Mouse (Mus musculus) spleen, adult 2 months (tissue): ENCODE measurements at regions not wholly inside any gene's neighbourhood (a gene's known extent, or its start where the extent isn't known, plus 50 kb on each side); places are given as distances from the start of the nearest gene placed in this dataset.

ENCODE experiments used
- CTCF ChIP-seq: fragments of 200-500 bp; IDR thresholded peaks from 2 replicates; pipeline ENCODE4 v1.5.1; 2011; ENCODE audit warnings: mild to moderate bottlenecking, inconsistent platforms; ENCODE audit not compliant: insufficient read depth, insufficient read length, insufficient replicate concordance; ENCODE audit errors: extremely low read depth
- POLR2A ChIP-seq: fragments of 200-500 bp; IDR thresholded peaks from 2 replicates; pipeline ENCODE4 v1.6.1; 2011; ENCODE audit warnings: low read depth, low read length, inconsistent platforms

DNA sequence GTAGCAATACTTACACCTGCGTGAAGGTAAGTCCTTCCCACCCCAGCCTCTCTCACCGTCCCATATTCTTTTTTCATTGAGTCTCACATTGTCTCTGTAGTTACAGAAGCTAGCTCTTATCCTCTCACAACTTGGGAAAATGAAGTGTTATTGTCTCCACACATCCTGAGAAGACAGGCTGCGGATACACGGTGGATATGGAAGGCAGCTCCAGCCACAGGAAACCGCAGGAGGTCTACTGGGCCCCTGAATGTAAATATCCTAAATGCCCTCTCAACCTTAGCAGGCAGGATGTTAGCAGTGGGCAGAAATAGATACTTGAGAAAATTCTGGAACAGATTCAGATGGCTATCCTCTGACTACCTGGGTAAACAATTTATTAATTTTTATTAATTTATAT lies 73.8 kb upstream of the Zfp703 start:
- no peak for TF ChIP-seq CTCF
- no peak for TF ChIP-seq POLR2A
